Mouse (Mus musculus): ENCODE measurements around the gene Abhd14b. TPM values are rescaled to one million over a fixed set of nuclear protein-coding genes. Genes with fewer than 3 reads are reported as not detected.
A peak's percentile ranks its signal among the peaks of the same experiment; 100 is the strongest.
"Not testable (repeated sequence)": the region's sequence is repeated elsewhere in the genome, so short reads cannot be mapped to it uniquely, and the experiment has no call there.

The Abhd14b gene
- polyA plus RNA-seq, 1 experiment from 2014 or later = 19.5 TPM

- Histone ChIP-seq H3K27ac (ENCODE audit: low read depth, low read length) (no peak overlapping the region), H3K36me3 (ENCODE audit: control insufficient read depth, insufficient read depth, low read length) (peaks cover 19% of the 10 kb centered on the region), H3K9ac (ENCODE audit: low read depth, low read length) (peak overlapping the region; percentile 63), H3K4me2 (peak overlapping the region; percentile 77), H3K4me1 (replicated peaks; ENCODE audit: control insufficient read depth, insufficient read depth, low read length) (peaks cover 27% of the 10 kb centered on the region), H3K27me3 (replicated peaks; ENCODE audit: control insufficient read depth, insufficient read depth, low read length) (no peaks in the 10 kb centered on the region), H3K9me3 (ENCODE audit: control insufficient read depth, low read length) (no peaks in the 10 kb centered on the region), H3K4me3 (ENCODE audit: low read depth, low read length) (peak overlapping the region; percentile 86)
- no peak for ATAC-seq (replicated peaks; ENCODE audit: low FRiP score)
- 71% methylated on average over 9 of the region's 9 CpGs for WGBS
- DNase-seq (ENCODE audit: low spot score) = no peak
These were observed 30.8 kb downstream of the Abhd14b start for GRCm38 (mm10) chr9:106478101-106478500.

- Histone ChIP-seq H3K9me3 (ENCODE audit: control insufficient read depth, low read length) (no peaks in the 10 kb centered on the region), H3K4me2 (no peak overlapping the region), H3K36me3 (ENCODE audit: control insufficient read depth, insufficient read depth, low read length) (peaks cover 34% of the 10 kb centered on the region), H3K27ac (ENCODE audit: low read depth, low read length) (no peak overlapping the region), H3K4me1 (replicated peaks; ENCODE audit: control insufficient read depth, insufficient read depth, low read length) (peaks cover 15% of the 10 kb centered on the region), H3K9ac (ENCODE audit: low read depth, low read length) (no peak overlapping the region), H3K4me3 (ENCODE audit: low read depth, low read length) (no peak overlapping the region), H3K27me3 (replicated peaks; ENCODE audit: control insufficient read depth, insufficient read depth, low read length) (no peaks in the 10 kb centered on the region)
- ATAC-seq (replicated peaks; ENCODE audit: low FRiP score) = no peak
- WGBS = 93% methylated on average over 7 of the region's 7 CpGs
- DNase-seq (ENCODE audit: low spot score) = no peak
These were observed 33.3 kb downstream of the Abhd14b start for GRCm38 (mm10) chr9:106480541-106480940.

GRCm38 (mm10) chr9:106481075-106481474 lies 33.8 kb downstream of the Abhd14b start:
- Histone ChIP-seq H3K4me2 (no peak overlapping the region), H3K4me3 (ENCODE audit: low read depth, low read length) (no peak overlapping the region), H3K9ac (ENCODE audit: low read depth, low read length) (no peak overlapping the region), H3K9me3 (ENCODE audit: control insufficient read depth, low read length) (no peaks in the 10 kb centered on the region), H3K27ac (ENCODE audit: low read depth, low read length) (no peak overlapping the region), H3K27me3 (replicated peaks; ENCODE audit: control insufficient read depth, insufficient read depth, low read length) (no peaks in the 10 kb centered on the region), H3K36me3 (ENCODE audit: control insufficient read depth, insufficient read depth, low read length) (peaks cover 37% of the 10 kb centered on the region), H3K4me1 (replicated peaks; ENCODE audit: control insufficient read depth, insufficient read depth, low read length) (peaks cover 11% of the 10 kb centered on the region)
- DNase-seq (ENCODE audit: low spot score) (no peak), ATAC-seq (replicated peaks; ENCODE audit: low FRiP score) (no peak)
- WGBS = 83% methylated on average over 15 of the region's 15 CpGs

DNA sequence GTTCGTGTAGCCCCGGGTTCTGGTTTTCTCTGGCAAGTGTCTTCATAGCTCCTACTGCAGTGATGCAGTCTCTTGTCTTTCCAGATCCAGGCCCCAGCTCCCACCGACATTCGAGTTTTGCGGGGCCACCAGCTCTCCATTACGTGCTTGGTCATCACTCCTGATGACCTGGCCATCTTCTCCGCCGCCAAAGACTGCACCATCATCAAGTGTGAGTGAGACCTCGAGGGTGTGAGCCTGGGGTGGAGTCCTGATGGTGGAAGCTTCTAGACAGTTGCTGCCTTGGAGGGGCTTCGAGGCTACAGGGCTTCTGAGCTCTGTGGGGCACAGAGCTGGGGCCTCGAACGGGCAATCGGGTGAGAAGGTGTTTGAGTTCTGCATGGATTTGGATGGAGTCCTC lies 34.4 kb downstream of the Abhd14b start:
- Histone ChIP-seq H3K27ac (ENCODE audit: low read depth, low read length) (no peak overlapping the region), H3K4me2 (no peak overlapping the region), H3K36me3 (ENCODE audit: control insufficient read depth, insufficient read depth, low read length) (peaks cover 38% of the 10 kb centered on the region), H3K4me3 (ENCODE audit: low read depth, low read length) (no peak overlapping the region), H3K27me3 (replicated peaks; ENCODE audit: control insufficient read depth, insufficient read depth, low read length) (no peaks in the 10 kb centered on the region), H3K9ac (ENCODE audit: low read depth, low read length) (no peak overlapping the region), H3K9me3 (ENCODE audit: control insufficient read depth, low read length) (no peaks in the 10 kb centered on the region), H3K4me1 (replicated peaks; ENCODE audit: control insufficient read depth, insufficient read depth, low read length) (peaks cover 6% of the 10 kb centered on the region; the same call in 1 of the 2 replicates)
- DNase-seq (ENCODE audit: low spot score) = no peak
- WGBS = 89% methylated on average over 13 of the region's 13 CpGs
- ATAC-seq (replicated peaks; ENCODE audit: low FRiP score) = no peak

DNA sequence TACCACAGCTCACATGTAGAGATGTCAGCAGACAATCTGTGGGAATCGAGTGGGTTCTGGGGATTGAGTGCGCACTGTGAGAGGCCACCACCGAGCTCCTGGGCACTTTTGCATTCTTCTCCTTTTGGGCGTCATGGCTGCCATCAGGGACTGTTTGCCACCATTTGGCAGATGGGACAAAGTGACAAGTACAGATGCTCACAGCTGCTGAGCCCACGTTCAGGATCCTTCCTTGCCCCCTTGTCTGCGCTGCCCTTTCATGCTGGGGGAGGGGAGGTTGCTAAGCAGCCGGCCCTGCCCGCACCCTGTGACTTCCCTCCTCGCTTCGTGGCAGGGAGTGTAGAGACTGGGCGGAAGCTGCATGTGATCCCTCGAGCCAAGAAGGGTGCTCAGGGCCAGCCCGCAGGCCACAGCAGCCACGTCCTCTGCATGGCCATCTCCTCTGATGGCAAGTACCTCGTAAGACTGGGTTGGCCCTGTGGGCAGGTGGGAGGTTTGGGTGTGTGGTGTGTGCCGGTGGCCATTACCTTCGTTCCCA lies 35.4 kb downstream of the Abhd14b start:
- H3K4me3 ChIP-seq (ENCODE audit: low read depth, low read length) = no peak overlapping the region
- no peak overlapping the region for H3K27ac ChIP-seq (ENCODE audit: low read depth, low read length)
- H3K27me3 ChIP-seq (replicated peaks; ENCODE audit: control insufficient read depth, insufficient read depth, low read length) = no peaks in the 10 kb centered on the region
- WGBS = 87% methylated on average over 17 of the region's 17 CpGs
- no peak overlapping the region for H3K4me2 ChIP-seq
- ATAC-seq (replicated peaks; ENCODE audit: low FRiP score) (no peak), DNase-seq (ENCODE audit: low spot score) (no peak)
- H3K36me3 ChIP-seq (ENCODE audit: control insufficient read depth, insufficient read depth, low read length) = peaks cover 38% of the 10 kb centered on the region
- H3K9me3 ChIP-seq (ENCODE audit: control insufficient read depth, low read length) = no peaks in the 10 kb centered on the region
- peaks cover 6% of the 10 kb centered on the region; the same call in 1 of the 2 replicates for H3K4me1 ChIP-seq (replicated peaks; ENCODE audit: control insufficient read depth, insufficient read depth, low read length)
- H3K9ac ChIP-seq (ENCODE audit: low read depth, low read length) = no peak overlapping the region

DNA sequence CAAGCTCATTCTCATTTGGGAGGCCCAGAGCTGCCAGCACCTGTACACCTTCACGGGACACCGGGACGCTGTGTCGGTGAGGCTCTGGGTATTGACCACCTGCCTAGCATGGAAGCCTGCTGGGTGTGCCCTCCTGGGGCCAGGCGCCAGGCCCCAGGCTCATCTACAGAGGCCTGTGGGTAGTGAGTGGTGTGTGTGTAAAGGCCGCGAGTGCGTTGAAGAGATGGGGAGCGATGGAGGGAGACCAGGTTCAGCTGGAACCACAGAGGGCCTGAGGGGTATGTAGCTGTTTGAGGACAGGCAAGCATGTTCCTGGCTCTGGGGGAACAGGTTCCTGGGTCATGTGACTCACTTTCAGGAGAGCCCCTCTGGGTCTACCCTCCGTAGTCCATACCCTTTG lies 35.9 kb downstream of the Abhd14b start:
- DNase-seq (ENCODE audit: low spot score) = no peak
- Histone ChIP-seq H3K4me1 (replicated peaks; ENCODE audit: control insufficient read depth, insufficient read depth, low read length) (peaks cover 3% of the 10 kb centered on the region; the same call in 1 of the 2 replicates), H3K9ac (ENCODE audit: low read depth, low read length) (no peak overlapping the region), H3K36me3 (ENCODE audit: control insufficient read depth, insufficient read depth, low read length) (peaks cover 38% of the 10 kb centered on the region), H3K27me3 (replicated peaks; ENCODE audit: control insufficient read depth, insufficient read depth, low read length) (no peaks in the 10 kb centered on the region), H3K4me2 (no peak overlapping the region), H3K27ac (ENCODE audit: low read depth, low read length) (no peak overlapping the region), H3K4me3 (ENCODE audit: low read depth, low read length) (no peak overlapping the region), H3K9me3 (ENCODE audit: control insufficient read depth, low read length) (no peaks in the 10 kb centered on the region)
- no peak for ATAC-seq (replicated peaks; ENCODE audit: low FRiP score)
- 95% methylated on average over 10 of the region's 10 CpGs for WGBS

GRCm38 (mm10) chr9:106483606-106484005 lies 36.3 kb downstream of the Abhd14b start:
- H3K27ac ChIP-seq (ENCODE audit: low read depth, low read length) = no peak overlapping the region
- no peak overlapping the region for H3K4me3 ChIP-seq (ENCODE audit: low read depth, low read length)
- H3K36me3 ChIP-seq (ENCODE audit: control insufficient read depth, insufficient read depth, low read length) = peaks cover 38% of the 10 kb centered on the region
- no peak for DNase-seq (ENCODE audit: low spot score)
- H3K4me1 ChIP-seq (replicated peaks; ENCODE audit: control insufficient read depth, insufficient read depth, low read length) = no peaks in the 10 kb centered on the region
- H3K27me3 ChIP-seq (replicated peaks; ENCODE audit: control insufficient read depth, insufficient read depth, low read length) = no peaks in the 10 kb centered on the region
- H3K9ac ChIP-seq (ENCODE audit: low read depth, low read length) = no peak overlapping the region
- 0 out of 2 replicates have a peak, but pooled peaks have one; percentile 14 for ATAC-seq (replicated peaks; ENCODE audit: low FRiP score)
- WGBS = 92% methylated on average over 17 of the region's 17 CpGs
- no peaks in the 10 kb centered on the region for H3K9me3 ChIP-seq (ENCODE audit: control insufficient read depth, low read length)
- H3K4me2 ChIP-seq = no peak overlapping the region

DNA sequence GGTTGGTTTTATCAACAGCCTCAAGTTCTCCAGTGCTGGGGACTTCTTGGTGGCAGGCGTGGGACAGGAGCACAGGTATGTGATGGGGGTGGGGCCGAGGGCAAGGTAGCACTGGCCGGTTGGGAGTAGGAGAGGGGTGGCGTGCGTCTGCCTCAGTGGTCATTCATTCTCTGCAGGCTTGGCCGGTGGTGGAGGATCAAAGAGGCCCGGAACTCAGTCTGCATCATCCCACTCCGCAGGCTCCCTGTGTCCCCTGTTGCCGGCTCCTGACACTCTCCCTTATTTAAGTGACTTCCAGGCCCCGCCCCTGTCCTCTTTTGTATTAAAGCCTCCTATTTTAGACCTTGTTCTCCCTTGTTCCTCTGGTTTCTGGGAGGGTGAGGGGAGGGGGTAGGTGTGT lies 37.8 kb downstream of the Abhd14b start:
- Histone ChIP-seq H3K27me3 (replicated peaks; ENCODE audit: control insufficient read depth, insufficient read depth, low read length) (no peaks in the 10 kb centered on the region), H3K27ac (ENCODE audit: low read depth, low read length) (no peak overlapping the region), H3K4me3 (ENCODE audit: low read depth, low read length) (no peak overlapping the region), H3K4me2 (no peak overlapping the region), H3K4me1 (replicated peaks; ENCODE audit: control insufficient read depth, insufficient read depth, low read length) (no peaks in the 10 kb centered on the region), H3K36me3 (ENCODE audit: control insufficient read depth, insufficient read depth, low read length) (peaks cover 36% of the 10 kb centered on the region), H3K9me3 (ENCODE audit: control insufficient read depth, low read length) (no peaks in the 10 kb centered on the region), H3K9ac (ENCODE audit: low read depth, low read length) (no peak overlapping the region)
- DNase-seq (ENCODE audit: low spot score) (no peak), ATAC-seq (replicated peaks; ENCODE audit: low FRiP score) (no peak)
- 95% methylated on average over 10 of the region's 10 CpGs for whole genome bisulfite sequencing

- ATAC-seq (replicated peaks; ENCODE audit: low FRiP score); H3K27me3 ChIP-seq (replicated peaks; ENCODE audit: control insufficient read depth, insufficient read depth, low read length); H3K4me1 ChIP-seq (replicated peaks; ENCODE audit: control insufficient read depth, insufficient read depth, low read length); H3K27ac ChIP-seq (ENCODE audit: low read depth, low read length); DNase-seq (ENCODE audit: low spot score); H3K9ac ChIP-seq (ENCODE audit: low read depth, low read length); H3K4me3 ChIP-seq (ENCODE audit: low read depth, low read length); H3K9me3 ChIP-seq (ENCODE audit: control insufficient read depth, low read length); H3K4me2 ChIP-seq: not testable (repeated sequence)
- peaks cover 24% of the 10 kb centered on the region; the same call in 1 of the 2 replicates for H3K36me3 ChIP-seq (ENCODE audit: control insufficient read depth, insufficient read depth, low read length)
- 78% methylated on average over 6 of the region's 6 CpGs for WGBS
These were observed 40.3 kb downstream of the Abhd14b start for GRCm38 (mm10) chr9:106487602-106488001.
